Mouse (Mus musculus) bone marrow macrophage, adult 2 months (primary cell): ENCODE measurements around the gene Sh3tc1. TPM values are rescaled to one million over a fixed set of nuclear protein-coding genes. Genes with fewer than 3 reads are reported as not detected.

Source experiments
- H3K27ac ChIP-seq: 2 replicates; pipeline ENCODE4 v1.5.1; 2012; ENCODE audit warnings: low read depth, low read length; ENCODE audit not compliant: insufficient read depth
- H3K4me1 ChIP-seq: 2 replicates; pipeline ENCODE4 v1.6.1; 2012; ENCODE audit warnings: low read length; ENCODE audit not compliant: control insufficient read depth, insufficient read depth
- H3K4me3 ChIP-seq: 2 replicates; pipeline ENCODE4 v1.5.1; 2012; ENCODE audit warnings: mild to moderate bottlenecking, low read length, moderate library complexity; ENCODE audit not compliant: insufficient read depth
- CTCF ChIP-seq: IDR thresholded peaks from 2 replicates; pipeline ENCODE4 v1.5.1; 2012; ENCODE audit warnings: low read depth, mild to moderate bottlenecking, low read length, moderate library complexity
- POLR2A ChIP-seq: IDR thresholded peaks from 2 replicates; pipeline ENCODE4 v1.6.1; 2012; ENCODE audit warnings: mild to moderate bottlenecking, low read depth, low read length, borderline replicate concordance
- polyA plus RNA-seq: library from polyadenylated mRNA; stranded (reverse); fragments of >200 nt; gene quantifications from 2 replicates; pipeline ENCODE4 v1.2.4, GENCODE M21; 2012; ENCODE audit not compliant: missing spikeins, insufficient read depth, insufficient read length

The Sh3tc1 gene
- polyA plus RNA-seq, 1 experiment = 18.2 TPM

GRCm38 (mm10) chr5:35741225-35741820, 1.5 kb upstream of the Sh3tc1 start:
- Histone ChIP-seq H3K27ac (no peak overlapping the region), H3K4me3 (no peak overlapping the region), H3K4me1 (no peaks in the 10 kb centered on the region)
- TF ChIP-seq CTCF (no peak), POLR2A (no peak)

DNA sequence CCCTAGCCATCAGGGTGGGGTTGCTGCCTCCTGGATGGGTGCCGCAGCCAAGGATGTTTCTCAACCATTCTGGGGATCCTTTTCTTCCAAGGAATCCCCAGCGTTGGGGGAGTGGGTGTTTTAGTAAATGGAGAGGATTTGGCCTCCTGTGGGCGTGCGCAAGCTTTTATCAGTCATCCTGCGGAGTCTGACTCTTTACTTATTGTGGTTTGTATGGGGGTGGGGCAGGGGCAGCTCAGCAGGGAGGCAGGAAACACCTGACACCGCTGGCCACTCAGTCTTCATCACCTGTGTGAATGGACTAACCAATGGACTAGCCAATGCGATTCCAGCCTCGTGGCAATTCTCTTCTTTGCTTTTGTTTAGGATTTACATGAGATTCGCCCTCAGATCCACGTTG, 929 bp upstream of the Sh3tc1 start:
- TF ChIP-seq POLR2A = no peak
- TF ChIP-seq CTCF = no peak
- Histone ChIP-seq H3K4me1 (no peaks in the 10 kb centered on the region), H3K4me3 (no peak overlapping the region), H3K27ac (no peak overlapping the region)

DNA sequence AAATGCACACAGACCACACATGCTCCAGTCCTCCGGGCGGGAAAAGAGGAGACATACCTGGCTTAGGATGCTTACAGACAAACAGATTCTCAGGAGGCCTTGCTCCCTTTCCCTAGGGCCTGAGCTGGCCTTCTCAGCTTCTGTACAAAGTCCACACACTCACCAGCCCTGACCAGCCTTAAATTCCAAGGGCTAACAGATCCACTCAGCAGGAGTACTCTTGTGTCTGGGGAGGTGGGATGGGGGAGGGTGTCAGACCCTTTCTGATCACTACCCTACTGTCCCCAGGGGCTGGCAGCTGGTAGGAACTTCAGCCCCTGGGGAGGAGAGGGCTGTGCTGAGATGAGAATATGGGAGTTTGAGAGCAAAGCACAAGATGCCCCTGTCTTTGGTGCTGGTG, 782 bp downstream of the Sh3tc1 start:
- no peak for TF ChIP-seq POLR2A
- no peak for TF ChIP-seq CTCF
- no peaks in the 10 kb centered on the region for H3K4me1 ChIP-seq
- no peak overlapping the region for H3K27ac ChIP-seq
- no peak overlapping the region for H3K4me3 ChIP-seq

- TF ChIP-seq POLR2A = no peak
- TF ChIP-seq CTCF = no peak
- H3K4me3 ChIP-seq = no peak overlapping the region
Observed at GRCm38 (mm10) chr5:35737231-35737901, 2.4 kb downstream of the Sh3tc1 start.

DNA sequence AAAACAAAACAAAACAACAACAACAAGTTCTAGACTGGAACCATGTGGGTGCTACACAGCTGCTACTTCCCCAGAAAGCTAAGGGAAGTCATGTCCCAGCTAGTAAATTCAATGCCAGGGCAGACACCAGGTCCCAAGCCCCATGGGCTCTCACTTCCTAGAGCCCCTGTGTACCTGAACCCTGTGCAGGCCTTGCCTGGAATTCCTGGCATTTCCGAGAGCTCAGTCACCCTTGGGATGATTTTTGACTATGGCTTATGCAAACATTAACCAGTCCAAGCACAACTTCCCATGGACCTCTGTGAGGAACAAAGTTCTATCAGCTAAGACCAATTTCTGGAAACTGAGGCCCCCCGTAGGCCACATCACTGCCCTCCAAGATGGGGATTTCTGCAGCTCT, 6.3 kb downstream of the Sh3tc1 start:
- Histone ChIP-seq H3K27ac (no peak overlapping the region), H3K4me3 (no peak overlapping the region), H3K4me1 (peaks cover 13% of the 10 kb centered on the region)
- TF ChIP-seq POLR2A (no peak), CTCF (no peak)

More at GRCm38 (mm10) chr5:35737231-35737901, 2.4 kb downstream of the Sh3tc1 start:
- Histone ChIP-seq H3K27ac (no peak overlapping the region), H3K4me1 (no peaks in the 10 kb centered on the region)

DNA sequence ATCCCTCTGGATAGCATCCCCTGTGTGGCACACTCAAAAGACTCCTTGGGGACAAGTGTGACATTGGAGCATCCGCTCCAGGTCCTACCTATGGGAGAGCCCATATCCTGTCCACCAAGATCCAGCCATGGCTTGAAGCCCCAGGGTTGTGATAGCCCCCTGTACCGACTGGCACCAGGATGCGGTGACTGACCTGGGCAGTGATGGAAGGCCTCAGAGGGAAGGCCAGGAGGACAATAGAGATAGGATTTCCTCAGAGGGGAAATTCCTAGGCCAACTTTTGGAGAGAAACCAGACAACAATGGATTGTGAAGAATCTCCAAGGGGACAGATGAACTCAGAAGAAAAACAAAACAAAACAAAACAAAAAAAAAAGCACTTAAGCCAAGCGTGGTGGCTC, 8.8 kb downstream of the Sh3tc1 start:
- Histone ChIP-seq H3K27ac (no peak overlapping the region), H3K4me3 (no peak overlapping the region), H3K4me1 (peaks cover 28% of the 10 kb centered on the region)
- no peak for TF ChIP-seq POLR2A
- TF ChIP-seq CTCF = no peak

DNA sequence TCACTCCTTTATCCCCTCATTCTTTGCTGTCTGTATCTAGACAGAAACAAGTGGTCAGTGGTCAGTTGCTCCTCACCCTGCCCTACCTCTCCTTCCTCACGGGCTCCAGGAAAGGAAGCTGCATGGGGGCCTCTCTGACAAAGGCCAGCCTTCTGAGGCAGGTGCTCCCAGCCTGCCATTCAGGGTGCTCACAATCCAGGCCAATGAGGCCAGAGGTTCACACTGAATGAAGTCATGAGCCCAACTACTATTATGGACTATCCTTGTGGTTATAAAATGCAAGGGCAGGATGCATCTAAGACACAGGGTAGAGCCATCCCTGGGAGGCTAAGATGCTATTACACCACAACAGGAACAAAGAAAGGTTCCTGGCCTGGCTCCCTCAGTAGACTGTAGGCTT, 9.2 kb downstream of the Sh3tc1 start:
- no peak for TF ChIP-seq POLR2A
- TF ChIP-seq CTCF = no peak
- Histone ChIP-seq H3K4me3 (no peak overlapping the region), H3K4me1 (peaks cover 32% of the 10 kb centered on the region), H3K27ac (no peak overlapping the region)

- Histone ChIP-seq H3K4me3 (peak overlapping the region; percentile 71; the same call in 1 of the 2 replicates), H3K4me1 (peaks cover 37% of the 10 kb centered on the region), H3K27ac (peak overlapping the region; percentile 96)
- TF ChIP-seq CTCF = no peak
- no peak for TF ChIP-seq POLR2A
Observed at GRCm38 (mm10) chr5:35729844-35730243, 9.9 kb downstream of the Sh3tc1 start.

DNA sequence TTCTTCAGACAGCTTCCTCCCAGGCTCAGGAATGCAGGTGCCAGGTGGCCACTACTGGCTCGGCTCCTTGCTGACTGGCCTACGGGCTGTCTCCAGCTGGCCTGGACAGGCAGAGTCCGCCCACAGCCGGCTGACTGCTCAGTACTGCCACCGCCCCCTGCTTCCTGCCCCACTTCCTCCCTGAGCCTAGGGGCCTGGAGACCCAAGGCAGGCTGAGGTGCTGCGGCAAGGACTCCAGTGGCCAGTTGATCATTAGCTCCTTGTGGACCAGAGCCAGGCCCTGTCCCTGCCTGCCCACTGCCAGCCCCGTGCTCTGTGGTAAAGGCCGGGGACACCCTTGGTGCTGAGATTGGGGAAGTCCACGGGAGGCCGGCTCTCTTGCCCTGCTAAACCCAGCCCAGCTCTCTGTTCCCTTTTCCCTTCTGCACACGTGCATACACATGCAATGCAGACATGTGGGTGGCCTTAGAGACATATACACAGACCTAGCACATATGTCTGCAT, 10.8 kb downstream of the Sh3tc1 start:
- Histone ChIP-seq H3K27ac (peak overlapping the region; percentile 96), H3K4me3 (peak overlapping the region; percentile 71), H3K4me1 (peaks cover 41% of the 10 kb centered on the region)
- TF ChIP-seq CTCF (no peak), POLR2A (no peak)

GRCm38 (mm10) chr5:35728344-35728956, 11.3 kb downstream of the Sh3tc1 start:
- TF ChIP-seq CTCF = no peak
- TF ChIP-seq POLR2A = peak; percentile 41; the same call in 1 of the 2 replicates
- peaks cover 46% of the 10 kb centered on the region for H3K4me1 ChIP-seq
- peak overlapping the region; percentile 96 for H3K27ac ChIP-seq
- H3K4me3 ChIP-seq = peak overlapping the region; percentile 71
